Mouse (Mus musculus) layer of hippocampus, adult 2 months (tissue): ENCODE measurements around the gene Mfap5. TPM values are rescaled to one million over a fixed set of nuclear protein-coding genes. Genes with fewer than 3 reads are reported as not detected.
A peak's percentile ranks its signal among the peaks of the same experiment; 100 is the strongest.
"Not testable (repeated sequence)": the region's sequence is repeated elsewhere in the genome, so short reads cannot be mapped to it uniquely, and the experiment has no call there.

Experiments
- DNase-seq, 2 experiments: peaks; one replicate each; pipeline ENCODE4 v3.0.0; 2022; ENCODE audit warnings: low spot score in 2 of 2
- H3K27ac ChIP-seq: fragments of 200-600 bp; 2 replicates; pipeline ENCODE4 v1.8.1; 2022
- H3K4me3 ChIP-seq: fragments of 200-600 bp; 2 replicates; pipeline ENCODE4 v1.8.1; 2022; ENCODE audit warnings: mild to moderate bottlenecking
- CTCF ChIP-seq: fragments of 200-600 bp; conservative IDR thresholded peaks from 2 replicates; pipeline ENCODE4 v1.8.1; 2022; ENCODE audit warnings: antibody characterized with exemption, mild to moderate bottlenecking, moderate library complexity
- total RNA-seq, 2 experiments: library from RNA; stranded (reverse); gene quantifications; 2 replicates each; pipeline ENCODE4 v1.2.3; 2021

The Mfap5 gene
- total RNA-seq, 2 experiments from 2014 or later = not detected

DNA sequence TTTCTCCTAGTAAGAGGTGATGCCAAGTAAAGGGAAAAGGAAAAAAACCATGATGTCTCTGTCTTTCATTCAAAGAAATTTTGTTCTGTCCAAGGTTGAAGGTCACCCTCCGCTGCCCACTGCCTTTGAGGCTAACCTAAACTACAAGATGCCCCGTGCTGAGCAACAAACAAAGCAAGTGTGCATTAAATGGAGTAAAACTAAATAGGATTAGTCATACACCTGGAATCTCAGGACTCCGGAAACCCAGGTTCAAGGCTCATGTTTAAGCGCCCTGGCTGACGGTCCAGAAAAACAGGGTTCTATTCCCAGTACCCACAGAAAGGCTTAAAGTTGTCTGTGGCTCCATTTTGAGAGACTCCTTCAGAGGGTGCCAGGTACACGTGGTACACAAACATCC is 13.2 kb upstream of the Mfap5 start:
- Histone ChIP-seq H3K27ac (no peak overlapping the region), H3K4me3 (no peak overlapping the region)
- TF ChIP-seq CTCF = no peak
- no peak for DNase-seq

DNA sequence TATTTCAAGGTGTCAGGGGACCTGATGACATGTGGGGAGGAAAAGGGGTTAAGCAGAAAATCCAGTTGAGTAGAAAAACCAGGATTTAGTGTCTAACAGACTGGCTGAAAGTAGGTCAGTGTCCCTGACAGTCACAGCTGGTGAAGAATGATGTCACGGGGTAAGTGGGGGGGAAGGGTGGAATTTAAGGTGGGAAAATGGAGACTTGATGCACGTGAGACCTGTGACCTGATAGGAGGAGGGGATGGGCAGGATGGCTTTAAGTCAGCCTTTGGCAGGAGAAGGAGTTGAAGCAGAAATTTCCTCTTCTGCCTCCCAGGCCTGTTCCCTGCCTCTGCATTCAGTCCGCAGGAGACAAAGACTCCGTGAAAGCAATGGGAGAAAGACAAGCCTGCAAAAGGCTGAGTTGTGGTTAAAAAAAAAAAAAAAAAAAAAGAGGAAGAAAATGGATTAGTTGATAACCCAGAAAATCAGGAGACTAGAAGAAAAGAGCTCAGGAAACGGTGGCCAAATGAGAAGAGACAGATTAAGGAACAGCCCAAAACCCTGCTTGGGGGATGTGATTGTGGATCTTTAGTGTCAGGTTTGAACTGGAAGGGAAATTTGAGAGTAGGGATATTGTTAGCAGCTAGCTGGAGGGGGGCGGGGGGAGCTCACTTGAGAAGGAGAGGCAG is 11.7 kb upstream of the Mfap5 start:
- TF ChIP-seq CTCF = no peak
- Histone ChIP-seq H3K27ac (0 out of 2 replicates have a peak overlapping the region, but pooled peaks have one; percentile 85), H3K4me3 (no peak overlapping the region)
- no peak for DNase-seq

DNA sequence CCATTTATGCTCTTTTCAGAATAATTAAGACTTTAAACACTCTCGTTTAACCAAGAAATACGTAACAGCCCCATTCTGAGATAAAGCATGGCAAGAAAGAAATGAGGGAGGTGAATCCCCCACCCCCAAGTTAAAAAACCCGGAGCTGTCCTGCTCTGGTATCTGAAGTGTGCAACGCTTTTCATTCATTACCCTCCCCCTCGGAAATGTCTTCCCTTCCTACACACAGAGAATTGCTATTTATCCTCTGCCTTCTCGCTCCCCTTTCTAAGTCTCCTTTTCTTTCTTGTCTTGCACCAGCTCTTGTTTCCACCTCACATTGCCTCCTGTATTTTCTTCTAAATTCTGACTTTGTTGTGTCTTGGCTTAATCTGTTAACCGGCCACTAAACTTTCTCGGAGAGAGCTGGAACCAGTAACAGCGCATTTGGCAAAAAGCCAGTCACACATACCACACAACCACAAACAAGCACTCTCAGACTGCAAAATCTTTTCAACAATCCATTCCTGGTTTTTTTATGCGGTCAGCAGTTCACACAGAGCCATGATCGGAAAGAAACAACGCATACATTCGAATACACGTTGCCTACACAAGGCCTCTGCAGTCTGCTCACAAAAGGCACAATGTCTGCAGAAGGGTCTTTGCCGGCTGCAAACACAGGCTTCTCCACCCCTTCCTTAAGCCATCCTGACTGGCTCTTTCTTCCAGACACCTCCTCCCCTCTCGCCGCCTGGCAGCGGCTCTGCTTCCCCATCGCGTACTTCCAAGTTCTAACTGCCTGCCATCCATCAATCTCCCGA is 10.4 kb upstream of the Mfap5 start:
- H3K27ac ChIP-seq = peak overlapping the region; percentile 85

DNA sequence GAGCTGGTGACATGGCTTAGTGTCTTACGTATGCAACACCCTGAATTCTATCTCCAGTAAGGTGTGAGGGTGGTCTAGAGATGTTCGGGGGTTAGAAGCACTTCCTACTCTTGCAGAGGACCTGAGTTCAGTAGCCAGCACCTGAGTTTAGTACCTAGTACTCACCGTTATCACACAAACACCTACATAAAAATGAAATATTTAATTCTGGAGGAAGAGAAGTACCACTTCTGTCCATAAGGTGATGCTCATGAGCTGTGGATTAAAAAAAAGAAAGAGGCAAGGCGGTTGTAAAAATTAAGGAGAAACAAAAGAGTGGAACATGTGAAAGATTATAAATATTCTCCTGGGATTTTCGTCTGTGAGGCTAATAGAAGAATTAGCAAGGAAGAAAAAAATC is 9.1 kb upstream of the Mfap5 start:
- H3K27ac ChIP-seq = peak overlapping the region; percentile 85
- DNase-seq = peak in 1 of 2 experiments; percentile 49
- peak; percentile 97 for TF ChIP-seq CTCF
- no peak overlapping the region for H3K4me3 ChIP-seq

More for the DNA sequence above, 10.4 kb upstream of the Mfap5 start:
- peak overlapping the region; percentile 33 for H3K4me3 ChIP-seq
- no peak for TF ChIP-seq CTCF
- peak; percentile 20 to 30 for DNase-seq

DNA sequence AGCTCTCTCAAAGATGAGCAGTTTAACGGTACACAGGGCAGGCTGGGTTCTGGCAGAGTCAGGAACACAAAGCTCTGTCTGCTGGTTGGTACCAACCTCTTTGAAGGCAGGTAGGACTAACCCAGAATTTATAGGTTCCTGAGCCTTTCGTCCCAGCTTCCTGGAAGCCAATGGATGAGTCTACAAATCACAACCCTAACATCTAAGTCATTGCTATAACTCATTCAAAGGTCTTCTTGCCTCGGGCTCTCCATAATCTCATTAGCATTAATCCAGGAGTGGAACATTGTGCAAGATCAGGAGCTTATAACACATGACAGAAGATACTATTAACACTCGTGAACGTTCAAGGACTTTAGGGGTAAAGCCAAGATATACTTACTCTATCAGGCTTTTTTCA is 7.0 kb upstream of the Mfap5 start, which contains the start of gene Rimklb:
TSS of gene Rimklb (minus strand) at position 101 of the 400 bp plus-strand sequence.
- DNase-seq = no peak
- Histone ChIP-seq H3K27ac (no peak within 1 kb of the TSS), H3K4me3 (no peak within 1 kb of the TSS)
- TF ChIP-seq CTCF = no peak

DNA sequence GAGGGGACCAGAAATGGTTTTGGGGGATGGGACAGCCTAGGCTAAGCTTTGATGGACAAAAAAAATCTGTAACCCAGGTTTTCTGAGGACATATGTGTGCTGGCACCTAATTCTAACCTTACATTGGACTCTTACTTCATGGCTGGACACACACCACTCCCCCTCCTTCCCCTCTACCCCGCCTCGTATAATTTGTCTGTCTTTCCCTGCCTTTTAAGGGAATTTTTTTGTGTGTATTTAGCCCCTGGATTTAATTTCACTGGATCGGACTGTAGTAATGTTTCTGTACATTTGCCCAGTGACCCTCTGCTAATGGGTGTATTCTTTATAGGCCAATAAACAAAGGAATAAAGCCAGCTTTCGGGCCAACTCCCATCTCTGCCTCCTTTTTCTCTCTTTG is 604 bp upstream of the Mfap5 start:
- TF ChIP-seq CTCF = no peak
- no peak for DNase-seq
- no peak overlapping the region for H3K27ac ChIP-seq
- no peak overlapping the region for H3K4me3 ChIP-seq

DNA sequence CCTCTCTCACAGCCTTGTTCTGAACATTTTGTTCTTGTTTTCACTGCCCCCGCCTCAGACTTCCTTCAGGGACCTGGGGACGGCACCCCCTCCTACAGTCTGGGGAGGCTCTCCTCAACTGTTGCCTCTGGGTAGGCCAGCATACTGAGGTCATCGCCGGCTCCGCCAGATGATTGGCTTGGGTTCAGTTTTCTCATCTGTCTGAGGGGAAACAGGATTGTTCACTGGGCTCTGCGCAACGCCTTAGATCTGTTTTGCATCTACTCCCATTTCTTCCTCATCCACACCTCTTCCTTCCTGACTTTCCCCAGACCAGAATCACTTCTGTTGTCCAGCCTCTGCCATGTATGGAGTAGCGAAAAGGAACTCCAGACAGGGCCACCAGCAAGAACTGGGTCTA is 2.8 kb downstream of the Mfap5 start:
- H3K27ac ChIP-seq = no peak overlapping the region
- no peak overlapping the region for H3K4me3 ChIP-seq
- TF ChIP-seq CTCF = no peak
- DNase-seq = no peak

DNA sequence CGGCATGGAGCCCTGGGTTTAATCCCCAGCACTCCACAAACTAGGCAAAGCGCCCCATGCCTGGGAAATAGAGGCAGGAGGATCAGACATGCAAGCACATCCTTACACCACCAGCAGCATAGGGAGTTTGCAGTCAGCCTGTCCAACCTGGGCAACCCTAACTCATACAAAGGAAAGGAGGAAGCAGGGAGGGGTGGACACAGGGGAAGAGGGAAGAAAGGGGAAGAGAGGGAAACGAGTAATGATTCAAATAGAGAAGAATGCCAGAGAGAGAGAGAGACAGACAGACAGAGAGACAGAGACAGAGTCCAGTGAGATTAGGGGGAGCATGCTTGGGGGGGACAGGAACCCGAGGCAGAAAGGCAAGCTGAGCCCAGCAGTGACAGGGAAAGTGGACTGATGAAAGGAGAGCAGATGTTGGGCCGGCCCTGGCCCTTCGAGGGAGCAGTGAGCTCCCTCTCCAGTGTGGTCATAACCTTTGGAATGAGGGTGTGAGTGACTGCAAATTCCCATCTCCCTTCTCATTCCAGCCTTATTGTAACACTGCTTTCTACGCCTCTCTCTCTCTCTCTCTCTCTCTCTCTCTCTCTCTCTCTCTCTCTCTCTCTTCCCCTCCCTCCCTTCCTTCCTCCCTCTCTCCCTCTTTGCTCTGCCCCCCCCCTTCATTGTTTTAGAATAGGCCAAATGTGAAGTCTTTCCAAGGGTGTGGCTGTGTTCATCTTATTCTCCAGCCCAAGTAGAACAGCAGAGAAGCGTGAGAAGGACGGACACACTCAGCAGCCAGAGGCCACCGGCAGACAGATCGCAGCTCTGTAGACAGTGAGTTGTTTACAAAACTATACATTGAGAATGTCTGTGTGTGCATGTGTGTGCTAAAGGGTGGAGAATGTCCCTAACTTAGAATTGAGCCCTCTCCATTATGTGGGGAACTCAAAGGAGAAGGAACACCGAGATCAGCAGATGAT is 7.6 kb downstream of the Mfap5 start:
- no peak overlapping the region for H3K4me3 ChIP-seq
- TF ChIP-seq CTCF = no peak
- DNase-seq = no peak

DNA sequence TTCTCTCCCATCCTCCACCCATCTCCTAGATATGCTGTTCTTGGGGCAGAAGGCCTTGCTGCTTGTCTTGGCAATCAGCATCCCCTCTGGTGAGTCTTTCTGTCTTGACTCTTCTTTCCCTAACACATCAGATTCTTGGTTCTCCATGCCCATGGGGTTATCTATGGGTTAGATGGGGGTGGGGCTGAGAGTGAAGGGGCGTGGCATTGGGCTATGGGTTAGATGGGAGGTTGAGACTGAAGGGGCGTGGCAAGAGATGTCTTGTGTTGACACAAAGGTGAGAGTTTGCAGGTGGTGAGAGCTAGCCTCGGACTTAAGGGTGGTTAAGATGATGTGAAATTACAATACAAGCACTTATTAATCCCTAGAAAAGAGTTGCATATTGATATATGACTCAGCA is 8.7 kb downstream of the Mfap5 start:
- DNase-seq = no peak
- Histone ChIP-seq H3K27ac (no peak overlapping the region), H3K4me3 (no peak overlapping the region)
- no peak for TF ChIP-seq CTCF

More for the DNA sequence above, 7.6 kb downstream of the Mfap5 start:
- H3K27ac ChIP-seq = no peak overlapping the region

DNA sequence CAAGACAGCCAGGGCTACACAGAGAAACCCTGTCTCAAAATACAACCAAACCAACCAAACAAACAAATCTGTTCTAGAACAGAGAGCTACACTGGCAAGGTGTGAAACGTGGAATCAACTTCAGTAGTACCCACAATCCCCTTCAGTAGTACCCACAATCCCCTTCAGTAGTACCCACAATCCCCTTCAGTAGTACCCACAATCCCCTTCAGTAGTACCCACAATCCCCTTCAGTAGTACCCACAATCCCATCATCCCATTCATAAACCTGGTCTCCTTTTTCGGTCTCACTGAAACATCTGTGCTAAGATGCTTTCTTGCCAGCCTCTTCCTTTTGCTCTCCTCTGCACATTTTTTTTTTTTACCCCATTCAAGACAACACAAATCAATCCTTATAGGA is 10.1 kb downstream of the Mfap5 start:
- not testable (repeated sequence) for H3K27ac ChIP-seq, DNase-seq, H3K4me3 ChIP-seq

DNA sequence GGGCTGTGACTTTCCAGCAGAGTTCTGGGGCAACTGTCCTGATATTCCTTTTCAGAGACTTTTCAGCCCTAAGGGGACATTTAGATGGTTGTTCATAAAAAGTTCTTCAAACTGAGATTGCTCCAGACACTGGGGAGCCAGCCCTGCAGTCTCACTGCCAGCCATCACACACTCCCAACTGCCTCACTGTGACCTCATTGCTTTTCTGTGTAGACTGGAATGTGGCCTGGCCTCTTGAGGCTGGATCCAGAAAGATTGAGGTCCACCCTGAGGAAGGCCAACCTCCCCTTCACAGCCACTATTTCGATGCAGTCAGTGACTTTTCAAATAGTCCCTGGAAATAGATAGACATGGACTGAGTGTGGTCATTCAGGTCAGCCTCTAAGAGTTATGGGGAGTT is 12.0 kb downstream of the Mfap5 start:
- DNase-seq = no peak
- TF ChIP-seq CTCF = no peak

DNA sequence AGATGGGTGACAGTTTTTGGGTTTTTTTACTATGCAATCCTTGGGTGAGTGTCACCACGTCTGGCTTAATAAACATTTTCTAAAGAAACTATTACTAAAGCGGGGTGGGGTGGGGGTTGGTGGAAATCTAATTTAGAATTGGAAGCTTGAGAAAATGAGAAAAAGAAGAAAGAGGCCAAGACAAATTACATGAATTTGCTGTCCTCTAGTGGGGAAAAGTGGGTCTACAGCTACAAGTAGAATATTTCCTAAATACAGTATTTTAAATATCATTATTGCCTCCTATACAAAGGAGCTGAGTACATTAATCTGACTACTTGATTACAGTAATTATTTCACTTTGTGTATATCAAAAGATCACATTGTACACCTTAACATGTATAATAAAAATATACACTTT is 13.7 kb downstream of the Mfap5 start:
- peak; percentile 26 to 35 for DNase-seq
- Histone ChIP-seq H3K27ac (no peak overlapping the region), H3K4me3 (no peak overlapping the region)
- TF ChIP-seq CTCF = peak; percentile 95

More for the DNA sequence above, 12.0 kb downstream of the Mfap5 start:
- Histone ChIP-seq H3K4me3 (no peak overlapping the region), H3K27ac (no peak overlapping the region)

DNA sequence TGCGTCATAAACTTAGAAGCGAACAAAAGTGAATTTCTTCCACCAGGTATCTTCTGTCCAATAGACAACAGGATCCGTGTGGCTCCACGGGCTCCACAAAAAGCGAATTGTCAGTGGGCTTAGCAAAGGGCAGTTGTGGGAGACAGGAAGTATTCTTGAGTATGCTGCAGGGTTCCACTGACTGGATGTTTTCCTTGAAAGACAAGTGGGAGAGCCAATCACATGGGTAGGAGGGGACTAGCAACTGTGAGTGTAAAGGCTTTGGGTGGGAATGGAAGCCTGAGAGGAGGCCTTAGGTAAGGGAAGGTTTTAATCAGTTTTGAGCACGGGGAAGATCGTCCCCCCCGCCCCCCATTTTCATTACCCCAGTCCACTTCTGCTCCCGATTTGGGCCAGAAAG is 16.9 kb downstream of the Mfap5 start:
- DNase-seq = peak in 1 of 2 experiments; percentile 15
- Histone ChIP-seq H3K4me3 (no peak overlapping the region), H3K27ac (no peak overlapping the region)
- TF ChIP-seq CTCF = no peak
